Mouse (Mus musculus) testis, adult 2 months (tissue): Measurements from ENCODE around the gene Frmd4a.

Experiments
- CTCF ChIP-seq: fragments of 200-500 bp; IDR thresholded peaks from 2 replicates; pipeline ENCODE4 v1.5.1; 2012; ENCODE audit warnings: low read depth, mild to moderate bottlenecking, inconsistent platforms, low read length, moderate library complexity; ENCODE audit not compliant: control insufficient read depth, insufficient read depth, insufficient replicate concordance
- POLR2A ChIP-seq: fragments of 200-500 bp; IDR thresholded peaks from 2 replicates; pipeline ENCODE4 v1.6.1; 2012; ENCODE audit warnings: low read depth, mild to moderate bottlenecking, inconsistent platforms, low read length, moderate library complexity; ENCODE audit not compliant: control insufficient read depth

- TF ChIP-seq CTCF (no peak), POLR2A (no peak)
These were observed 632.1 kb downstream of the Frmd4a start for GRCm38 (mm10) chr2:4649646-4650045.
